Mouse (Mus musculus): ENCODE measurements around the gene Gm20388.
"Not testable (repeated sequence)": the region's sequence is repeated elsewhere in the genome, so short reads cannot be mapped to it uniquely, and the experiment has no call there.

Gm20388 gene

GRCm38 (mm10) chr8:120337627-120338026 lies 427.0 kb downstream of the Gm20388 start:
- peak; percentile 67 for DNase-seq (ENCODE audit: low spot score)

DNA sequence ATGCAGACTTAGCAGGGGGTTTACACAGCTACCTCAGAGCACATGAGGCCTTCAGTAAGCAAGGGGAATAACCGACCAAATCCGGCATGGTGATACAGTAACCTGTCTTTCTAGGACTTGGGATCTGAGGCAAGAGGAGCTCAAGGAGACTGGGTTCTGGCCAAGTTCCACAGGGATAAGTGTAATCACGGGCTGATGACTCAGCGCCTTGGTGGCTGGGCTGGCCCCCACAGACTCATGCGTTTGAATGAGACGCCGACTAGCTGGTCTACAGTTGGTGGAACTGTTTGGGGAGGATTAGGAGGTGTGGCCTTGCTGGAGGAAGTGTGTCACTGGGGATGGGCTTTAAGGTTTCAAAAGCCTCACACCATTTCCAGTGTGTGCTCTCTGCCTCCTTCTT lies 428.0 kb downstream of the Gm20388 start:
- no peak for DNase-seq (ENCODE audit: low spot score)

- no peak for DNase-seq (ENCODE audit: low spot score)
Measured at GRCm38 (mm10) chr8:120339743-120340142, 429.1 kb downstream of the Gm20388 start.

- no peak for DNase-seq (ENCODE audit: low spot score)
Measured at GRCm38 (mm10) chr8:120341124-120341523, 430.5 kb downstream of the Gm20388 start.

DNA sequence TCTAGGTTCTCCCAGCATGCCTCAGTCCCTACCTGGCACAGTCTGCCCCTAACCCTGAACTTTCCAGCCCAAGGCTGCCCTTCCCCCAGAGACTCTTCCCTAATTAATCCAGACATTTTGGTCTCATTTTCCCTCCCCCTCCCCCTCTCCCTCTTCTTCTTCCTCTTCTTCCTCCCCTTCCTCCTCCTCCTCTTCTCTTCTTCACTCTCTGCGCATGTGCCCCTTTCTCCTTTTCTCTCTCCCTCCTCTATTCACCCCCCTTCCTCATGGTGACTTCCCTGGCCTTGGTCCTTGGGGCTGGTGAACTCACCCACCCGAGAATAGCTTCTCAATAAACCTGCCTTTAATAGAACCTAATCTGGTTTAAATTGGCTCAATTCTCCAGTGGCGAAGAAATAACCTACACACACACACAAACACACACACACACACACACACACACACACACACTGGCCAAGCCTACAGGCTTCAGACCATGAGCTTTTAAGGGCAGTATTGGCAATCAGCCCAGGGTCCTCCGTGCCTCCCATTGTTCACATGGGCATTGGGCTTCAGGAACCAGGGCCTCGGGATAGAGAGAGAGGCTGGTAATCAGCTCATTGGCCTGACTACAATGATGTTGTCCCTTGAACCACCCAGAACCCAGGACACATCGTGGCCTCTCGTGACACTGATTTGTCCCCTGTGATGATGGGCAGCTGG lies 432.4 kb downstream of the Gm20388 start:
- DNase-seq (ENCODE audit: low spot score): no peak

GRCm38 (mm10) chr8:120343582-120343981 lies 432.9 kb downstream of the Gm20388 start:
- DNase-seq (ENCODE audit: low spot score): no peak

DNA sequence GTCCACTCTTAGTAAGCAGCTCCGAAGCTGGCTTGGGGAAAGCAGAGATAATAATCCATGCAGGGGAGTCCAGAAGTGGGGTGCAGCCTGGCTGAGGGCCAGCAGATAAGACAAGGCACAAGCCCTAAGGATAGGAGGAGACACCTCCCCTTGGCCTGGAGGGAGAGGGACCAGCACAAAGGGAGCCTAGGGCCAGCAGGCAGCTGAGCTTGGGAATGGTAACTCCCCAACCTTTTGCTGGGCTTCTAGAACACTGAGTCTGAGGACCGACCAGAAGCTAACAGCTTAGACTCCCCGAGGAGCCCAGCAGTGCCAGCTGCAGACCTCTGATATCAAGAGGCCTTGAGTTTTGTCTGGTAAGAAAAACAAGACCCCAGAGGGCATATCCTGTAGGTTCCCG lies 433.5 kb downstream of the Gm20388 start:
- no peak for DNase-seq (ENCODE audit: low spot score)

DNA sequence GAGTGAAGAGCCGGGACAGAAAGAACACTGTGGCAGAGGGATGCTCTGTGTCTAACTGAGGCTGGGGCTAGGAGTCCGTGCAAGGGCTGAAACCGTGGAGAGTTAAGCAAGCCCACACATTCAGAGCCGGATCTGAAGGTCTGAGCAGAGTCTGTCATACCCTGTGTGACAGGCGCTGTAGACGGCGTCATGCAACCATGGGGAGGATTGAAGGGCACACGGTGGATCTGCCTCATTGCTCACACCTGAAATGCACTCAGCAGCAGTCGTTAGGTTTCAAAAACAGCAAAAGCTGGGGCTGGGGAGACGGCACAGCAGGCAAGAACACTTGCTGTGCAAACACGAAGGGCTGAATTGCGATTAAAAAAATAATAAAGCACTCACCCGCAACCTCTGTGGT lies 433.9 kb downstream of the Gm20388 start:
- DNase-seq (ENCODE audit: low spot score): no peak

DNA sequence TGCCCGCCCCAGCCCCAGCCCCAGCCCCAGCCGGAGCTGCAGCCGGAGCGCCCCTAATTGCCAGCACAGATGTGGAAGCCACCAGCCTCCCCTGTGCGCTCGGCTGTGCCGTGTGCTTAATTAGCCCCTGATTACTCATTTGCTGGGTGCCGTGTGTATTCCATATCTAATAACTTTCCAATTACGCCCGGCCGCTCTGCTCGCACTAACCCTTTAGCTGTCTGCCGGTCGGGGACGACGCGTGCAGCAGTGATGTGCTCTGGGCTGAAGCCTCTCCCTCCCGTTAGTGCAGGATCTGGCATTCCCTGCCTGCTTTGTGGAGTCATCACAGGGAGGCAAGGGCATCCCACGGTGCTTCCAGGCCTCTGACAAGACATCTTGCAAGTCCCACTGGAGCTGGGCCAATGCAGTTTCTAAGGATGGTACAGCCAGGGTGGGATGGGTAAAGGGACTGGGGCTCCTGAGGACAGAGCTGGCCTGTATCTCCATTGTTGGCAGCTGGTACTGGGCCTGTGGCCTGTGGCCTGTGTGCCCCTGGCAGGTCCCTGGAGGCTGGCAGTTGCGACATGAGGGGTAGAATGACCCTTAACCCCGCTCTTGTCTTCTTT lies 437.2 kb downstream of the Gm20388 start:
- no peak for DNase-seq (ENCODE audit: low spot score)

DNA sequence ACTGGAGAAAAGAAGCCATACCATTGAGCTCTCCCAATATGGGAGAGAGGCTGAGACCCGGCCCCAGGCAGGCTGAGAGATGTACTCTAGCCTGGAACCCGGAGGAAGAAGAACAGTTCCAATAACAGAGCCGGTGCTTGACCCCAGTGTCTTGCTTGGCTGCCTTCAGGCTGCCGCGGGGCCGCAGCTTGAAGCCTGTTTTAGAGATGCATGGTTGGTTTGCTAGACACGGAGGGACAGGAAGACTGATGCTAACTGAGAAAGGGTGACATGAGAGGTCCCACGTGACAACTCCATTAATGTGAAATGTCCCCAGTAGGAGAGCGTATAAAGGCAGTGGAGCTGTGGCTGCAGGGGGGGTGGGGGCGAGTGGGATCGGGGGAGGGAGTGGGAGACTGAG lies 438.3 kb downstream of the Gm20388 start:
- DNase-seq (ENCODE audit: low spot score): no peak

- no peak for DNase-seq (ENCODE audit: low spot score)
Measured at GRCm38 (mm10) chr8:120351332-120352071, 440.9 kb downstream of the Gm20388 start.

- DNase-seq (ENCODE audit: low spot score): no peak
Measured at GRCm38 (mm10) chr8:120352096-120352495, 441.5 kb downstream of the Gm20388 start.

DNA sequence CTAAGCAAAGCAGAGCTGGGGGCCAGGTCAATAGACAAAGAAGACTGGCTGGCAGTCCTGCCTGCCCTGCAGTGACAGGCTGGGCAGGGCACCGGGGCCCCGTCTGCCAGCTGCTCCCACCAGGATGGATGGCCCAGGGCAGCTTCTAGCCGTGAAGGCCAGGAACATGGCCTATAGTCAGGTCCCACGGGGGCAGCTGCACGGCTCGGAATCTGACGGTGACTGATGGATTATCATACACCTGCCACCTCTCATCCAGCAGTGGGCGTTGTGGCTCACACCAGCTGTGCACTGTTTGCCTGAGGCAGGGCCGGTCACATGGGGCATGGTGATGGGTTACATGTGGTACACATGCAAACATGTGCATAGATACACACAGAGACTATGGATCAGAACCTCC lies 445.4 kb downstream of the Gm20388 start:
- DNase-seq (ENCODE audit: low spot score): no peak

- DNase-seq (ENCODE audit: low spot score): no peak
Measured at GRCm38 (mm10) chr8:120357504-120357903, 446.9 kb downstream of the Gm20388 start.

DNA sequence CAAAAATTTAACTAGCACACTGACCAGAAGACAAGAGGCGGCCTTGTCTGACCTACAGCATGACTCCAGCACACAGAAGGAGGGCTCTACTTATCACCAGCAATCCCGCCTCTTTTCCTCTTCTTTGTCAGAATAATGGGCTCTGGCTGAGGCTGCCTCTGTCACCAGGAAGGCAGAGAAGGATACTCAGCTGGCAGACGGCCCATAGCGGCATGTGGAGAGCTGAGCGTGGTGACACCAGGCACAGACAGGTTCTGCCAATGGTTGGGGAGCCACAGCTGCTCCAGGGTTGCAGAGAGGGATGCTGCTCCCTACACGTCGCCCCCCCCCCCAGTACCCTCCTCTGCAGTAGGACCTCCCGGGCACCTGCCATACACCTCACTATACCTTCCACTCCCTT lies 450.7 kb downstream of the Gm20388 start:
- no peak for DNase-seq (ENCODE audit: low spot score)

GRCm38 (mm10) chr8:120363552-120364071 lies 453.0 kb downstream of the Gm20388 start:
- peak; percentile 56 for DNase-seq (ENCODE audit: low spot score)

DNA sequence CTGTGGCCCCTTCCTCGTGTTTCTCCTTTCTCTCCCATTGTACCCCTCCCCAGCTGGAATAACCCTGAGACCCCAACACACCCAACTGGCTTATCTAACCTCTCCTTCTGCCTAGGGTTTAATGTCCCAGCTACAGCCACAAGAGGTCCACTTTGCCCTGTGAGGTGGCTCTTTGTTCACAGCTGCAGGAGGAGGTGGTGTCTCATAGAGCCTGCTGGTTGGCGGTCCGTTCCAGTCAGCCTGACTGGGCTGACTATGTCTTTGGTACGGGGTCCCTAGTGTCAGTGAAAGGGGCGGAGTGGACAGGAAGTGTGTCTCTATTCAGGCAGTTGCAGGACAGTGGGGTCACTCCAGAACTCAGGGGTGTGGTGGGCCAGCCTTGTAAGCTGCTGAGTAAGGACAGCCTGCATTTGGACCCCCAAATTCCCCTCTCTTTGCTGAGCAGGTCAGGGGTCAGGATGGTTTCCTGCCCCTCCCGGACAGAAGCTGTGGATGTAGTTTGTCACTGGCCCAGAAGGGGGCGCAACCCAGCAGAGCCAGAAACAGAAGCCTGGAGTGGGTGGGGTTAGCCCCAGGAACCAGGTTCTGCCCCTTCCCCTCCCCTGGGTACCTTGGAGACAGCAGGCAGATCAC lies 453.6 kb downstream of the Gm20388 start:
- no peak for DNase-seq (ENCODE audit: low spot score)

GRCm38 (mm10) chr8:120366840-120367239 lies 456.2 kb downstream of the Gm20388 start:
- DNase-seq (ENCODE audit: low spot score): no peak

DNA sequence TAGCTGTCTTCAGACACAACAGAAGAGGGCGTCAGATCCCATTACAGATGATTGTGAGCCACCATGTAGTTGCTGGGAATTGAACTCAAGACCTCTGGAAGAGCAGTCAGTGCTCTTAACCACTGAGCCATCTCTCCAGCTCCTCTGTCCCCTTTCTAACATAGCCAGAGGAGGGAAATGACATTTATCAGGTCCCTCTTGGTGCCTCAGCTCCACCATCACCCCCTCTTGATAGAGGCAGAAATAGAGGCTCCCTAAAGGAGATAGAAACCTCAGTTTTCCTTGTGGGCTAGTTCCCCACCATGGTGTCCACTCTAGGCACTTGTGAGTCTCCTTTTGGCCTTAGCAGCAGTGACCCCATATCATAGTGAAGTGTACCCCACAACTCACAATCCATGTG lies 457.6 kb downstream of the Gm20388 start:
- DNase-seq (ENCODE audit: low spot score): not testable (repeated sequence)

DNA sequence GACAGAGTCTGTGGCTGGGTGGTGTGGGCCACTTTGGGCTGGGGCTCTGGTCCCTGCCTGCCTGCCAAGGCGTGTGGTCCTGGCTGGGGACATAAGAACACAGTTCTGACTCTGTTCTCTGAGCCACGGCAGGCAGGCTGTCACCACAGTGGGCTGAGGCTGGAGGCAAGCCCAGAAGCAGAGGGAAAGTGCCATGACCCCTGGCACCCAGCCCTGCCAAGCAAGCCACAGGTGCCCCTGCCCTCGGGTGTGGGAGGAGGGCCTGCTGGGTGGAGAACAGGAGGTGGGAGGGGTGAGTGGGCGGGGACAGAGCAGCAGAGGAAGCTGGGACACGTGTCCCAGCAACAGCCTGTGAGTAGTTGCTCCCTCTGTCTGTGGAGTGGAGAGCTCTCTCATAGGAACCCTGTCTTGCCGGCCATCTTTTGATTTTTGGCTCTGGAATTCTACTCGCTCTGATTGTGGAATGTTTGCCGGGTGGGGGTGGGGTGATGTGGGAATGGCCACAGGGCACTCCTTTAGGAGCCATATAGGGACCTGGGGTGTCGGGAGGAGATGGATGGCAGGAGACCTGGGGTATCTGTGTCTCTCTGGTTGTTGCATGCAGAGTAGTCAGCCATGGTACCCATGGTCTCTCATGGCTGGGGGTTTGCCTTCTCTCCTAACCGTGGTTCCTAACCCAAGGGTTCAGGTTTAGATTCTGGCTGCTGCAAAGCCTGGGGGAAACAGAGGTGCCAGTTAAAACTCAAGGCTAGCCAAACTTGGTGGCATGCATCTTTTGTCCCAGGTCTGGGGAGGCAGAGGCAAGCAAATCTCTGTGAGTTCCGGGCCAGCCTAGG lies 458.4 kb downstream of the Gm20388 start:
- peak; percentile 77 for DNase-seq (ENCODE audit: low spot score)

GRCm38 (mm10) chr8:120369956-120370355 lies 459.3 kb downstream of the Gm20388 start:
- no peak for DNase-seq (ENCODE audit: low spot score)

GRCm38 (mm10) chr8:120370461-120370860 lies 459.8 kb downstream of the Gm20388 start:
- DNase-seq (ENCODE audit: low spot score): no peak
